Mouse (Mus musculus): Measurements from ENCODE around the gene Bpifb2. TPM values are rescaled to one million over a fixed set of nuclear protein-coding genes. Genes with fewer than 3 reads are reported as not detected.

Gene Bpifb2
- polyA plus RNA-seq, 1 experiment from 2014 or later: not detected

GRCm38 (mm10) chr2:153861960-153862359 lies 12.9 kb upstream of the Bpifb2 start:
- no peaks in the 10 kb centered on the region for H3K9me3 ChIP-seq
- no peaks in the 10 kb centered on the region for H3K36me3 ChIP-seq
- H3K27ac ChIP-seq: no peak overlapping the region
- 87% methylated on average over 3 of the region's 3 CpGs for WGBS
- no peak overlapping the region for H3K4me2 ChIP-seq (replicated peaks)
- no peak overlapping the region for H3K4me3 ChIP-seq (replicated peaks)
- no peaks in the 10 kb centered on the region; the same call in 1 of the 2 replicates for H3K27me3 ChIP-seq (replicated peaks)
- no peaks in the 10 kb centered on the region for H3K4me1 ChIP-seq (replicated peaks)
- H3K9ac ChIP-seq: no peak overlapping the region
- no peak for ATAC-seq

DNA sequence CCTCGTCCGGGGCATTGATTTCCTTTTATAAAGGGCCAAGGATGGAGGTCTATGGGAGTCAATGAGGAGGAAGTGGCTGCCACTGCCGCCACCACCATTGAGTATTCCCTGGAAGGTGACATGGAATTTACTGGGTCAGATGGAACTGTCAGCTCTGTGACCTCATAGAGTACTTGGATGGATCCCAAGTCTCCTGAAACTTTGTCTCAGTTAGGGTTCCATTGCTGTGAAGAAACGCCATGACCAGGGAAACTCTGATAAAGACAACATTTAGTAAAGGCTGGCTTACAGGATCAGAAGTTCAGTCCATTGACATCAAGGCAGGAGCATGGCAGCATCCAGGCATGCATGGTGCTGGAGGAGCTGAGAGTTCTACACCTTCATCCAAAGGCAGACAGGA lies 3.9 kb upstream of the Bpifb2 start, which contains the start of gene Sun5:
Sun5 (minus strand) TSS at position 101 of the 400 bp plus-strand sequence.
- Histone ChIP-seq H3K9ac (no peak within 1 kb of the TSS), H3K27ac (no peak within 1 kb of the TSS), H3K4me1 (replicated peaks) (no peaks in the 10 kb centered on the region), H3K36me3 (no peaks in the 10 kb centered on the region), H3K4me3 (replicated peaks) (no peak within 1 kb of the TSS), H3K4me2 (replicated peaks) (no peak within 1 kb of the TSS), H3K27me3 (replicated peaks) (no peaks in the 10 kb centered on the region), H3K9me3 (no peaks in the 10 kb centered on the region)
- no peak for ATAC-seq
- 80% methylated on average over 4 of the region's 4 CpGs for WGBS

DNA sequence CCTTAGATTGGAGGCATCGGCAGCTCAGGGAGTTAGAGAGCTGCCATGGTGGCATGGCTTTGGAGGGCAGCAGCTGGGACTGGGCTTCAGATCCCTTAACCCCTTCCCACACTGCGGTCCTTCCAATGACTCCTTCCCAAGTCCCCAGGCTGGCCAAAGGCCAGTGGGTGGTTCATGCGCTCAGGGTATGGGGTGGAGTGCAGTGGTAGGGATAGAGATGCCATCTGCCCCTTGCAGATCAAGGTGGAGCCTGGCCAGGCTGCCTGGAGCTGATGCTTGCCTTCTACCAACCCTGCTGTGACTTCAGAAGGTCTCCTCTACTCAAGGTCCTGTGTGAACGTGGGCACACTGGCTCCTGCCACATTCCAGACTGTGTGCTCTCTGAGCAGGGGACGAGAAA lies 24.3 kb downstream of the Bpifb2 start:
- H3K27me3 ChIP-seq (replicated peaks): no peaks in the 10 kb centered on the region
- no peak for ATAC-seq
- H3K9ac ChIP-seq: no peak overlapping the region
- WGBS: 78% methylated on average over 5 of the region's 5 CpGs
- no peaks in the 10 kb centered on the region for H3K36me3 ChIP-seq
- no peaks in the 10 kb centered on the region for H3K9me3 ChIP-seq
- H3K4me2 ChIP-seq (replicated peaks): no peak overlapping the region
- no peak overlapping the region for H3K27ac ChIP-seq
- no peaks in the 10 kb centered on the region for H3K4me1 ChIP-seq (replicated peaks)
- H3K4me3 ChIP-seq (replicated peaks): no peak overlapping the region

DNA sequence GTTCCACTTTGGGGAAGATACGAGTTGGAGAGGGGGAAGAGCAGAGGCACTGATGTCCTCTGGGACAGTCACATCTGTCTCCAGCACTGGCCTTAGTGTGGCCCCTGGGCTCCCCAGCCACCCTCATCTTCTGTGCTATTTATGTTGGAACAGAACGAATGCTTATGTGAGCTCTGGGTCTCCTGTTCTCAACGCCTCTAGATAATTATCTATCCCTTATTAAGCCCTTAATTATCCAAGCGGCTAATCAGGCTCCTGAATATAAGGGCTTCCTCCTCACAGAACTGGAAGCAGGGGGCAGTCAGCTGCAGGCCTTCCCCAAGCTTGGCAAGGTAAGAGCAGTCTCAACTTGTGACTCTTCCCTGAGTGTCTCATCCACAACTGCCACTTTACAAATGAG lies 25.2 kb downstream of the Bpifb2 start, which contains the start of gene Bpifb6:
Bpifb6 (plus strand) TSS at position 301 of the 400 bp plus-strand sequence.
- H3K36me3 ChIP-seq: no peaks in the 10 kb centered on the region
- H3K4me3 ChIP-seq (replicated peaks): no peak within 1 kb of the TSS
- H3K4me2 ChIP-seq (replicated peaks): no peak within 1 kb of the TSS
- no peaks in the 10 kb centered on the region for H3K9me3 ChIP-seq
- no peak within 1 kb of the TSS for H3K9ac ChIP-seq
- no peaks in the 10 kb centered on the region for H3K4me1 ChIP-seq (replicated peaks)
- H3K27me3 ChIP-seq (replicated peaks): no peaks in the 10 kb centered on the region
- no peak within 1 kb of the TSS for H3K27ac ChIP-seq
- 75% methylated on average over 4 of the region's 4 CpGs for WGBS
- no peak for ATAC-seq

DNA sequence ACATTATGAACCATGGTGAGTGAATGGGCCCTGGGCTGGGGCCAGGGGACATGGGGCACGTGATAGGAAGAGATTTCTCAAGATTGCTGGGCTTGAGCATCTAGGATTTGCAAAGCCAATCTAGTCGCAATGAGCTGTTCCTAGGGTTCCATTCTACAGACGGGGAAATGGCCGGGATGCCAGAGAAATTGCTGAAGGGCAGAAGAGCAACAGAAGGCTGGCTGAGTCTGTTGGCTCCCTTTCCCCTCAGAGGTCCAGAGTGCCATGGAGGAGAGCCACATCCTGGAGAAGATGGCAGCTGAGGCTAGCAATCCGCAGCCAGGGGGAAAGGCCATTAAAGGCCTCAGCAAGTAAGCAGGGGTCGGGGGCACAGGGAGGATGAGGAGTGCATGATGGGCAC lies 27.9 kb downstream of the Bpifb2 start:
- no peaks in the 10 kb centered on the region for H3K9me3 ChIP-seq
- H3K4me2 ChIP-seq (replicated peaks): no peak overlapping the region
- H3K27me3 ChIP-seq (replicated peaks): no peaks in the 10 kb centered on the region
- no peak overlapping the region for H3K27ac ChIP-seq
- no peak overlapping the region for H3K4me3 ChIP-seq (replicated peaks)
- no peaks in the 10 kb centered on the region for H3K36me3 ChIP-seq
- H3K9ac ChIP-seq: no peak overlapping the region
- 76% methylated on average over 6 of the region's 6 CpGs for WGBS
- ATAC-seq: no peak
- H3K4me1 ChIP-seq (replicated peaks): no peaks in the 10 kb centered on the region

GRCm38 (mm10) chr2:153906626-153907025 lies 31.8 kb downstream of the Bpifb2 start:
- Histone ChIP-seq H3K27ac (no peak overlapping the region), H3K36me3 (no peaks in the 10 kb centered on the region), H3K9me3 (no peaks in the 10 kb centered on the region), H3K27me3 (replicated peaks) (no peaks in the 10 kb centered on the region), H3K9ac (no peak overlapping the region), H3K4me2 (replicated peaks) (no peak overlapping the region), H3K4me1 (replicated peaks) (no peaks in the 10 kb centered on the region), H3K4me3 (replicated peaks) (no peak overlapping the region)
- ATAC-seq: no peak
- 89% methylated on average over 4 of the region's 4 CpGs for WGBS

GRCm38 (mm10) chr2:153914151-153914550 lies 39.3 kb downstream of the Bpifb2 start:
- no peaks in the 10 kb centered on the region for H3K9me3 ChIP-seq
- H3K9ac ChIP-seq: no peak overlapping the region
- ATAC-seq: no peak
- no peaks in the 10 kb centered on the region for H3K27me3 ChIP-seq (replicated peaks)
- H3K4me3 ChIP-seq (replicated peaks): no peak overlapping the region
- no peak overlapping the region for H3K4me2 ChIP-seq (replicated peaks)
- WGBS: 71% methylated on average over 5 of the region's 5 CpGs
- no peaks in the 10 kb centered on the region for H3K36me3 ChIP-seq
- no peaks in the 10 kb centered on the region for H3K4me1 ChIP-seq (replicated peaks)
- no peak overlapping the region for H3K27ac ChIP-seq

DNA sequence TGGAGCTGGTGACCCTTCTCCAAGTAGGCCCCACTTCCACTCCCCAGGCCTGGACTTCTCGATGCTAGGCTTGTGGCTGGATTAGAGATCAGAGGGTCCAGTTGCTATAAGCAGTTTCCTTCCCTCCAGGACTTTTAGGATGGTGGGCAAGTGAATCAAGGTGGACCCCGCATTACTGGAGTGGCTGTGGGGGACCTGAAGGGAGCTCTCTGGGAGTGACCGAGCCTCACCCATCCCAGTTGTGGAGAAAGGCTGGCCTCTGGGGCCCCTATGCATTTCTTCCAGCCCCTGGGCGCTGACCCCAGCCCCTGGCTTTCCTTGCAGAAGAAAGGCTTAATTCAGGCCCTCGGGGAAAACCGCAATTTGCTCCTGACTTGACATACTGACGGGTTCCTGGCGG lies 43.1 kb downstream of the Bpifb2 start, which contains the start of gene Bpifb3:
Bpifb3 (plus strand) TSS at position 301 of the 400 bp plus-strand sequence.
- Histone ChIP-seq H3K4me2 (replicated peaks) (no peak within 1 kb of the TSS), H3K9me3 (no peaks in the 10 kb centered on the region), H3K9ac (no peak within 1 kb of the TSS), H3K27ac (no peak within 1 kb of the TSS), H3K27me3 (replicated peaks) (no peaks in the 10 kb centered on the region), H3K36me3 (no peaks in the 10 kb centered on the region), H3K4me1 (replicated peaks) (no peaks in the 10 kb centered on the region), H3K4me3 (replicated peaks) (no peak within 1 kb of the TSS)
- WGBS: 76% methylated on average over 8 of the region's 8 CpGs
- no peak for ATAC-seq

DNA sequence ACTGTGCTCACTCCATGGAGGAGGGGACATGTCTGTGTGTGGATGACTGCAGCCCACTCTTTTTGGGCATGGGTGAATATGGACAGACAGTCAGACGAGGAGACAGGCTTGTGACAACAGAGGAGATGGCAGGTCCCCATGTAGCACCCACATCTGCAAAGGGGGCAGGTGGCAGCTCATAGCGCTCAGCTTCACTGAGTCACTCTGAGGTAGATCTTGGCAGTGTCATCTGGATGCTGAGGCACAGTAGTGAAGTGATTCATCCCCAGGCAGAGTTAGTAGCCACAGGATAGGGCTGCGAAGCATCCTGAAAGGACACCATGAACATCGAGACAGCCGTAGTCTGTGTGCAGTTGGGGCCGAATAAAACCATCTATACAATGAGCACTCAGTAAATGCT lies 46.4 kb downstream of the Bpifb2 start:
- Histone ChIP-seq H3K9ac (no peak overlapping the region), H3K4me1 (replicated peaks) (no peaks in the 10 kb centered on the region), H3K27me3 (replicated peaks) (no peaks in the 10 kb centered on the region), H3K4me2 (replicated peaks) (no peak overlapping the region), H3K27ac (no peak overlapping the region), H3K4me3 (replicated peaks) (no peak overlapping the region), H3K36me3 (no peaks in the 10 kb centered on the region), H3K9me3 (no peaks in the 10 kb centered on the region)
- 85% methylated on average over 6 of the region's 6 CpGs for WGBS
- ATAC-seq: no peak

DNA sequence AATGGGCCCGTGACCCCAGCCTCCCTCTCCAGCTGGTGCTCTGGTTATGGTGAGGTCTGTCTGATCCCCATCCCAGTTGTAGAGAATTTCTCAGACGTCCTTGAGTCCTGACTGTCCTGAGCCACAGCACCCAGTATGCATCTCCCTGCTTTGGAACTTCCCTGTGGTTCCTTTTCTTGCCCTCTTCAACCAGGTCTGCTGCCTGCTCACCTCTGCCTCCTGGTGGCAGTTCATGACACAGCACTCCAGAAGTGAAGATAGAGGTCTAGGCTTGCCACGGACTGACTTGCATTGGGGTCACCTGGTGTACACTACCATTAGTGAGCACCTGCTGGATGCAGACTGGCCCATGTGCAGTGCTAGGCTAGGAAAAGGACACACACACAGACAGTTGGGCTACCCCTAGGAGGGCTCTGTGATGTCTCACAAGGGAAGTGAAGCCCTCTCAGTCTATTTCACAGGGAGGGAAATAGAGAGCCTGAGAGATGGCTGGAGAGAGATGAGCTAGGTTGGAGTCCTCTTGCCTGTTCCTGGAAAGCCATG lies 55.1 kb downstream of the Bpifb2 start:
- Histone ChIP-seq H3K4me2 (replicated peaks) (no peak overlapping the region), H3K4me1 (replicated peaks) (no peaks in the 10 kb centered on the region), H3K9me3 (no peaks in the 10 kb centered on the region), H3K4me3 (replicated peaks) (no peak overlapping the region), H3K9ac (no peak overlapping the region), H3K36me3 (no peaks in the 10 kb centered on the region), H3K27me3 (replicated peaks) (no peaks in the 10 kb centered on the region), H3K27ac (no peak overlapping the region)
- WGBS: 50% methylated on average over 3 of the region's 3 CpGs
- ATAC-seq: peak; percentile 36; the same call in 1 of the 2 replicates

GRCm38 (mm10) chr2:153931125-153931524 lies 56.3 kb downstream of the Bpifb2 start:
- Histone ChIP-seq H3K27me3 (replicated peaks) (no peaks in the 10 kb centered on the region), H3K4me2 (replicated peaks) (no peak overlapping the region), H3K9me3 (no peaks in the 10 kb centered on the region), H3K36me3 (no peaks in the 10 kb centered on the region), H3K27ac (no peak overlapping the region), H3K4me3 (replicated peaks) (no peak overlapping the region), H3K9ac (no peak overlapping the region), H3K4me1 (replicated peaks) (no peaks in the 10 kb centered on the region)
- ATAC-seq: no peak
- WGBS: 74% methylated on average over 6 of the region's 6 CpGs

- Histone ChIP-seq H3K4me3 (replicated peaks) (no peak overlapping the region), H3K36me3 (no peaks in the 10 kb centered on the region), H3K27ac (no peak overlapping the region), H3K4me1 (replicated peaks) (no peaks in the 10 kb centered on the region), H3K9ac (no peak overlapping the region), H3K27me3 (replicated peaks) (no peaks in the 10 kb centered on the region), H3K9me3 (no peaks in the 10 kb centered on the region), H3K4me2 (replicated peaks) (no peak overlapping the region)
- whole genome bisulfite sequencing: 75% methylated on average over 6 of the region's 6 CpGs
- no peak for ATAC-seq
Measured at GRCm38 (mm10) chr2:153933311-153933710, 58.5 kb downstream of the Bpifb2 start.

- no peak for ATAC-seq
- no peaks in the 10 kb centered on the region for H3K9me3 ChIP-seq
- no peaks in the 10 kb centered on the region for H3K4me1 ChIP-seq (replicated peaks)
- 85% methylated on average over 6 of the region's 6 CpGs for WGBS
- H3K36me3 ChIP-seq: no peaks in the 10 kb centered on the region
- no peak overlapping the region for H3K4me3 ChIP-seq (replicated peaks)
- H3K27me3 ChIP-seq (replicated peaks): no peaks in the 10 kb centered on the region
- H3K4me2 ChIP-seq (replicated peaks): no peak overlapping the region
- no peak overlapping the region for H3K9ac ChIP-seq
- no peak overlapping the region for H3K27ac ChIP-seq
Measured at GRCm38 (mm10) chr2:153935348-153935747, 60.5 kb downstream of the Bpifb2 start.
